28 mouse cellular contexts compared by ENCODE assay signal in the genomic region with DNA sequence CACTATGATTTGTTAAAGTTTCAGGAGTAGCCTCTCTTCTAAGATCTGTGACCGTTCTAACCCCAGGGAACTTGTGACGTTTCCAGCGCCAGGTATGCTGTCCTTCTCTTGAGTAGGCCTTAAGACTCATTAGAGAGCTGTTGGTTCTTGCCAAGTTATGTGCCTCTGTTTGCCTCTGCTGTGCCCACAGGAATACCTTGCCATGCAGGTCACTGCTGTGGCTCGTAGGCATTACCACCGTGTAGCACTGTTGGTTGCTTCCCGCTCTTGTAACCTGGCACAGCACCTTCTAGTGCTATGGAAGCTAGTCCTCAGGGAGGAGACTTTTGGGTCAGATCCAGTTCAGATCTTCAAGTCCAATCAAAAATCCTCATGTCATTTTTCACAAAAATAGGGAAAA.
A peak's percentile ranks its signal among the peaks of the same experiment; 100 is the strongest.
DNase-seq lines count a peak whose midpoint lies in the region; ATAC-seq and TF ChIP-seq lines count a peak whose summit lies in the region.
"Had no signal": no experiment of that assay in that cellular context is flagged by ENCODE, and none has a peak within 500 bp of the region (broad histone marks: within the 10 kb centered on the region; RNA-seq: fewer than 3 reads in every experiment).

No protein-coding gene starts in this region.

- DNase-seq in lung, adult 2 months, result peak; percentile 50
- peak; percentile 49 for DNase-seq in lung, postnatal 10 days
- peak; percentile 77 for DNase-seq in lung, postnatal 36 days
- DNase-seq in right cerebral cortex, postnatal 36 days (ENCODE audit: low spot score in 2 of 2), result no peak
- no peak for DNase-seq in gastrocnemius, postnatal 10 days
- DNase-seq: adrenal gland, postnatal 10 days; adrenal gland, postnatal 36 days; cerebellum, adult 11 months; cerebellum, adult 2 months; cerebellum, adult 9-11 months; cerebellum, postnatal 25 days; embryo, embryonic 11 days; gastrocnemius, postnatal 36 days; heart, postnatal 10 days; heart, postnatal 36 days had no signal

- no peak overlapping the region for H3K4me3 ChIP-seq in lung, adult 2 months (replicated peaks; ENCODE audit: extremely low read depth, low read depth, low read length)
- H3K4me3 ChIP-seq: embryonic facial prominence, embryonic 10.5 days; embryonic facial prominence, embryonic 13.5 days; erythroblast, embryonic 14.5 days; forebrain, embryonic 12.5 days; forebrain, embryonic 15.5 days; heart, embryonic 12.5 days; heart, embryonic 15.5 days; hindbrain, embryonic 10.5 days; hindbrain, embryonic 13.5 days had no signal

- H3K4me1 ChIP-seq in lung, adult 2 months (ENCODE audit: control insufficient read depth, insufficient read depth, low read length), result 0 out of 2 replicates have a peak, but pooled peaks cover 3% of the 10 kb centered on the region
- H3K4me1 ChIP-seq: embryonic facial prominence, embryonic 10.5 days; embryonic facial prominence, embryonic 13.5 days; forebrain, embryonic 12.5 days; forebrain, embryonic 15.5 days; heart, embryonic 12.5 days; heart, embryonic 15.5 days had no signal

- no peak for TF ChIP-seq CTCF in lung, adult 2 months (IDR thresholded peaks at IDR 0.05; ENCODE audit: insufficient read depth, low read length)

- WGBS in lung, adult 2 months, result 71% methylated on average over 6 of the region's 6 CpGs

- TF ChIP-seq POLR2A in lung, adult 2 months (IDR thresholded peaks at IDR 0.05; ENCODE audit: borderline replicate concordance, extremely low read depth, low read depth, low read length), result no peak

- ATAC-seq in cerebellum, adult (ENCODE audit: insufficient number of reproducible peaks, low FRiP score, low TSS enrichment), result no peak
- ATAC-seq: activated CD4-positive, CD25-positive, alpha-beta regulatory T cell, adult 4 months; CD4-positive, CD25-positive, alpha-beta regulatory T cell, adult 4 months; forebrain, embryonic 15.5 days; hindbrain, embryonic 16.5 days had no signal

Comparison
In these comparisons a context has a peak if more than half of its experiments do, and no peak if none do; other contexts are left out.
1. DNase-seq: peak in lung, adult 2 months (single experiment), lung, postnatal 10 days (single experiment) and lung, postnatal 36 days (single experiment); none in right cerebral cortex, postnatal 36 days (0 of 2) and gastrocnemius, postnatal 10 days (single experiment).